Mouse (Mus musculus) naive thymus-derived CD4-positive, alpha-beta T cell, adult 2 months (primary cell): ENCODE data around the gene Cnnm1.

ENCODE experiments used
- DNase-seq: peaks from one replicate; pipeline ENCODE4 v3.0.0-alpha.2; 2011; ENCODE audit warnings: low read depth

Gene Cnnm1

GRCm38 (mm10) chr19:43546337-43547117 lies 106.3 kb downstream of the Cnnm1 start:
- DNase-seq = no peak
